Comparison of ENCODE assay signal across 11 mouse cellular contexts in genomic region chr1:173418936-173419621, GRCm38 (mm10). TPM values are rescaled to one million over a fixed set of nuclear protein-coding genes. Genes with fewer than 3 reads are reported as not detected.
DNase-seq lines count a peak whose midpoint lies in the region; ATAC-seq and TF ChIP-seq lines count a peak whose summit lies in the region.
"Had no signal": no experiment of that assay in that cellular context is flagged by ENCODE, and none has a peak within 500 bp of the region (broad histone marks: within the 10 kb centered on the region; RNA-seq: fewer than 3 reads in every experiment).

No protein-coding gene starts in this region.

- H3K27ac ChIP-seq in heart, postnatal 0 days (ENCODE audit: low read depth), result peak overlapping the region; percentile 25; the same call in 1 of the 2 replicates
- H3K27ac ChIP-seq: layer of hippocampus, adult 2 months had no signal

- no peak overlapping the region for H3K4me2 ChIP-seq in heart, postnatal 0 days (ENCODE audit: low read depth, low read length)

- no peak overlapping the region for H3K9ac ChIP-seq in heart, postnatal 0 days (replicated peaks; ENCODE audit: low read depth, low read length)

- no peak for TF ChIP-seq CTCF in heart, postnatal 0 days (IDR thresholded peaks at IDR 0.05; ENCODE audit: low read depth)

- TF ChIP-seq EP300 in heart, postnatal 0 days (IDR thresholded peaks at IDR 0.05; ENCODE audit: low read depth), result no peak

- ATAC-seq in heart, postnatal 0 days (ENCODE audit: insufficient read depth, low read depth), result no peak

- intact Hi-C loops in left cerebral cortex, postnatal 4 days (cut with DNase I), result no loop called here

- no peak for DNase-seq in heart, postnatal 0 days (ENCODE audit: low spot score)
- DNase-seq in heart, postnatal 4 days, result no peak
- peak; percentile 50 for DNase-seq in CD4-positive helper T cell, adult 2 months (ENCODE audit: low read depth, low spot score)
- peak; percentile 63 for DNase-seq in induced T-regulatory cell, adult 2 months (ENCODE audit: low read depth)
- DNase-seq in lung, postnatal 36 days, result peak; percentile 67
- DNase-seq in thymus, postnatal 14 days, result no peak
- no peak for DNase-seq in c-Kit-positive CD71-positive TER-119-positive erythroid progenitor cells, embryonic 14.5 days (ENCODE audit: low spot score)
- DNase-seq in left cerebral cortex, postnatal 4 days, result no peak
- DNase-seq: gastrocnemius, postnatal 36 days; right cerebral cortex, postnatal 25 days had no signal

- H3K4me1 ChIP-seq in heart, postnatal 0 days (ENCODE audit: control insufficient read depth, insufficient read depth), result no peaks in the 10 kb centered on the region

- H3K27me3 ChIP-seq in heart, postnatal 0 days (ENCODE audit: control insufficient read depth, insufficient read depth, low read length), result no peaks in the 10 kb centered on the region

- no peaks in the 10 kb centered on the region for H3K36me3 ChIP-seq in heart, postnatal 0 days (replicated peaks; ENCODE audit: control insufficient read depth, insufficient read depth, low read length)

- 71% methylated on average over 1 of the region's 1 CpGs for WGBS in heart, postnatal 0 days

- no peak overlapping the region for H3K4me3 ChIP-seq in heart, postnatal 0 days (ENCODE audit: low read depth, low read length)
- H3K4me3 ChIP-seq: layer of hippocampus, adult 2 months had no signal

- no peaks in the 10 kb centered on the region for H3K9me3 ChIP-seq in heart, postnatal 0 days (replicated peaks; ENCODE audit: control insufficient read depth, low read length)

RNA-seq across cellular contexts. Expression of gene Cadm3, which starts 51.6 kb away (rescaled TPM):
- total RNA-seq in heart, postnatal 0 days (2014; rRNA removed; ENCODE audit: low replicate concordance), result 0.35 and 1.1 TPM in 2 replicates
- 0.10 and 0.29 TPM in 2 replicates for polyA plus RNA-seq in heart, postnatal 0 days (2015; fragmentation: Nextera tagmentation; extraction: Ambion mirVana)
- total RNA-seq in heart, postnatal 4 days (2021), result 1 to 10 TPM; 1.2 to 1.6 TPM
- 100 to 1,000 TPM; 502 to 546 TPM for total RNA-seq in left cerebral cortex, postnatal 4 days (2021)

Comparison
In these comparisons a context has a peak if more than half of its experiments do, and no peak if none do; other contexts are left out.
1. DNase-seq: peak in CD4-positive helper T cell, adult 2 months (single experiment), induced T-regulatory cell, adult 2 months (single experiment) and lung, postnatal 36 days (single experiment); none in heart, postnatal 0 days (single experiment), heart, postnatal 4 days (single experiment), thymus, postnatal 14 days (single experiment), c-Kit-positive CD71-positive TER-119-positive erythroid progenitor cells, embryonic 14.5 days (single experiment) and left cerebral cortex, postnatal 4 days (single experiment).
2. RNA of gene Cadm3, which starts 51.6 kb away (total RNA-seq): 502 to 546 TPM in left cerebral cortex, postnatal 4 days; 1.2 to 1.6 TPM in heart, postnatal 4 days and 0.35 to 1.1 TPM in heart, postnatal 0 days; every median in the first group is over 100 times any median in the second.